Comparison of ENCODE assay signal across 9 mouse cellular contexts in the genomic region with DNA sequence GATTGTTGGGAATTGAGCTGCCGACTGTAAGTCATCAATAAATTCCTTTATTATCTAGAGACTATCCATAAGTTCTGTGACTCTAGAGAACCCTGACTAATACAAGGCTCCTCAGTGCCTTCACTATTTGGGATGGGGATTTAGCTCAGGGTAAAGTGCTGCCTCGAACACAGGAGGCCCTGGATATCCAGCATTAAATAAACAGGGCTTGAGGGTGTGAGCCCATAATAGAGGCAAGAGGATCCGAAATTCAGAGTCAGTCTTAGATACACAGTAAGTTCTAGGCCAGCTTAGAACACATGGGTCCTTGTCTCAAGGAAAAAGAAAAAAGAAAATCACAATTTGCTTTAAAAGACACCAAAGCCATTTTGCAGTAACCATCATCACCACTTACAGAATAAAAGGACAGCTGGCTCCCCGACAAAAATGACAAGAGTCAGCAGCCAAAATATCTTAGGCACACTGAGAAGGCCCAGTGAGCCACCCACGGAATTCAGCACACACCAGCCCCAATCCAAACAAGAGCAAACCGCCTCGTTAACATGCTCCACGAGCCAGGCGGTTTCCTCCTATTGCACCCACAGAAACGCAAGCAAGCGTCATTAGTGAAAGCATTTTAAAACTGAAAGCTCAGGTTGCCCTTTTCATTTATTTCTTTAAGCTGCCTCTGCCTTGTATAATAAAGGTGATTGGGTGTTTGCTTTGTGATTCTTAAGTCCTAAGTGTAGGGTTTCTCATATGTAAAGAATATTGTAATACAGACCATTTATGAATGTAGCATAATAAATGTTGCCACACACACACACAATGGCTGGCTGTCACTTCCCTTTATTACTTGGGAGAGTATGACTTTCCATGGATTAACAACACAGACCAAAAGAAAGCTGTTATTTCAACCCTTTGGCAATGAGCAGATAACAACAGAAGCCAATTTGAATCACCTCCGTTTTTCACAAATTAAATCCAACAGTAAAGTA. TPM values are rescaled to one million over a fixed set of nuclear protein-coding genes. Genes with fewer than 3 reads are reported as not detected.
DNase-seq lines count a peak whose midpoint lies in the region; ATAC-seq and TF ChIP-seq lines count a peak whose summit lies in the region.
"Had no signal": no experiment of that assay in that cellular context is flagged by ENCODE, and none has a peak within 500 bp of the region (broad histone marks: within the 10 kb centered on the region; RNA-seq: fewer than 3 reads in every experiment).

No protein-coding gene starts in this region.

- H3K9me3 ChIP-seq in hindbrain, embryonic 14.5 days (ENCODE audit: control insufficient read depth, low read length), result no peaks in the 10 kb centered on the region
- no peaks in the 10 kb centered on the region for H3K9me3 ChIP-seq in hindbrain, embryonic 10.5 days
- no peaks in the 10 kb centered on the region for H3K9me3 ChIP-seq in lung, embryonic 15.5 days
- no peaks in the 10 kb centered on the region for H3K9me3 ChIP-seq in stomach, postnatal 0 days (ENCODE audit: control insufficient read depth, low read length)
- H3K9me3 ChIP-seq: neural tube, embryonic 12.5 days had no signal

- H3K36me3 ChIP-seq in hindbrain, embryonic 14.5 days (replicated peaks; ENCODE audit: control insufficient read depth, insufficient read depth), result no peaks in the 10 kb centered on the region
- H3K36me3 ChIP-seq in hindbrain, embryonic 10.5 days, result no peaks in the 10 kb centered on the region
- H3K36me3 ChIP-seq in lung, embryonic 15.5 days, result no peaks in the 10 kb centered on the region
- no peaks in the 10 kb centered on the region for H3K36me3 ChIP-seq in stomach, postnatal 0 days (ENCODE audit: control insufficient read depth, insufficient read depth, low read length)
- no peaks in the 10 kb centered on the region for H3K36me3 ChIP-seq in kidney, adult 2 months (ENCODE audit: control insufficient read depth, insufficient read depth, low read length)
- H3K36me3 ChIP-seq: neural tube, embryonic 12.5 days had no signal

- no peak overlapping the region for H3K9ac ChIP-seq in hindbrain, embryonic 14.5 days
- no peak overlapping the region for H3K9ac ChIP-seq in lung, embryonic 15.5 days
- H3K9ac ChIP-seq in stomach, postnatal 0 days (ENCODE audit: low read length), result no peak overlapping the region
- H3K9ac ChIP-seq: neural tube, embryonic 12.5 days had no signal

- no peak for DNase-seq in hindbrain, embryonic 14.5 days (ENCODE audit: low spot score)
- DNase-seq in hindbrain, embryonic 10.5 days (ENCODE audit: low spot score), result no peak
- DNase-seq in Muller cell, postnatal 12 days (ENCODE audit: inconsistent ontology term), result peak; percentile 82
- DNase-seq in stomach, postnatal 0 days (ENCODE audit: low spot score), result peak; percentile 41
- no peak for DNase-seq in kidney, adult 2 months
- no peak for DNase-seq in cerebellum, postnatal 4 days (ENCODE audit: low spot score in 2 of 2)

- TF ChIP-seq CTCF in stomach, postnatal 0 days (IDR thresholded peaks at IDR 0.05; ENCODE audit: low read depth), result no peak
- no peak for TF ChIP-seq CTCF in kidney, adult 2 months (conservative IDR thresholded peaks at IDR 0.05; ENCODE audit: insufficient read depth, insufficient read length, low read depth, low read length)

- TF ChIP-seq EP300 in stomach, postnatal 0 days (optimal IDR thresholded peaks at IDR 0.05), result no peak

- TF ChIP-seq POLR2A in kidney, adult 2 months (IDR thresholded peaks at IDR 0.05; ENCODE audit: low read depth, low read length), result no peak

- 64% methylated on average over 11 of the region's 12 CpGs for WGBS in hindbrain, embryonic 14.5 days
- 80% methylated on average over 12 of the region's 12 CpGs for WGBS in hindbrain, embryonic 10.5 days
- 34% methylated on average over 12 of the region's 12 CpGs for WGBS in lung, embryonic 15.5 days
- 35% methylated on average over 11 of the region's 12 CpGs for WGBS in stomach, postnatal 0 days
- 64% methylated on average over 12 of the region's 12 CpGs for WGBS in kidney, adult 2 months

- 0 out of 2 replicates have a peak overlapping the region, but pooled peaks have one; percentile 53 for H3K27ac ChIP-seq in hindbrain, embryonic 14.5 days
- H3K27ac ChIP-seq in hindbrain, embryonic 10.5 days, result no peak overlapping the region
- peak overlapping the region; percentile 32 for H3K27ac ChIP-seq in lung, embryonic 15.5 days
- H3K27ac ChIP-seq in stomach, postnatal 0 days (replicated peaks), result no peak overlapping the region
- H3K27ac ChIP-seq in kidney, adult 2 months (ENCODE audit: insufficient read depth, low read depth, low read length), result no peak overlapping the region
- H3K27ac ChIP-seq: neural tube, embryonic 12.5 days had no signal

- H3K4me3 ChIP-seq in hindbrain, embryonic 14.5 days (replicated peaks; ENCODE audit: low read length), result no peak overlapping the region
- H3K4me3 ChIP-seq in hindbrain, embryonic 10.5 days, result no peak overlapping the region
- no peak overlapping the region for H3K4me3 ChIP-seq in lung, embryonic 15.5 days
- H3K4me3 ChIP-seq in stomach, postnatal 0 days (ENCODE audit: low read depth, low read length), result no peak overlapping the region
- H3K4me3 ChIP-seq in kidney, adult 2 months (ENCODE audit: insufficient read depth, low read depth, low read length), result no peak overlapping the region
- H3K4me3 ChIP-seq: neural tube, embryonic 12.5 days had no signal

- no peak overlapping the region for H3K4me2 ChIP-seq in hindbrain, embryonic 14.5 days (replicated peaks)
- no peak overlapping the region for H3K4me2 ChIP-seq in lung, embryonic 15.5 days
- no peak overlapping the region for H3K4me2 ChIP-seq in stomach, postnatal 0 days (replicated peaks; ENCODE audit: low read depth)
- H3K4me2 ChIP-seq: neural tube, embryonic 12.5 days had no signal

- no peaks in the 10 kb centered on the region for H3K27me3 ChIP-seq in hindbrain, embryonic 14.5 days (ENCODE audit: control insufficient read depth, insufficient read depth, low read length)
- H3K27me3 ChIP-seq in hindbrain, embryonic 10.5 days (ENCODE audit: insufficient read depth, poor library complexity, severe bottlenecking), result no peaks in the 10 kb centered on the region
- H3K27me3 ChIP-seq in lung, embryonic 15.5 days, result no peaks in the 10 kb centered on the region
- no peaks in the 10 kb centered on the region for H3K27me3 ChIP-seq in stomach, postnatal 0 days (ENCODE audit: control insufficient read depth, insufficient read depth, low read length)
- no peaks in the 10 kb centered on the region for H3K27me3 ChIP-seq in kidney, adult 2 months (replicated peaks; ENCODE audit: control insufficient read depth, insufficient read depth, low read length)
- H3K27me3 ChIP-seq: neural tube, embryonic 12.5 days had no signal

- no peak for ATAC-seq in hindbrain, embryonic 14.5 days (ENCODE audit: low FRiP score)
- peak; percentile 93 for ATAC-seq in frontal cortex, adult (ENCODE audit: low TSS enrichment)
- ATAC-seq in lung, embryonic 15.5 days (ENCODE audit: borderline replicate concordance, extremely low read depth, low FRiP score, low TSS enrichment), result peak; percentile 83; the same call in 1 of the 2 replicates
- ATAC-seq in stomach, postnatal 0 days (ENCODE audit: low FRiP score, low TSS enrichment), result peak; percentile 71

- peaks cover 19% of the 10 kb centered on the region for H3K4me1 ChIP-seq in hindbrain, embryonic 14.5 days (replicated peaks; ENCODE audit: control insufficient read depth, insufficient read depth, low read length)
- H3K4me1 ChIP-seq in hindbrain, embryonic 10.5 days (replicated peaks), result no peaks in the 10 kb centered on the region
- peaks cover 38% of the 10 kb centered on the region for H3K4me1 ChIP-seq in lung, embryonic 15.5 days
- no peaks in the 10 kb centered on the region; the same call in 1 of the 2 replicates for H3K4me1 ChIP-seq in stomach, postnatal 0 days (replicated peaks; ENCODE audit: control insufficient read depth, insufficient read depth)
- H3K4me1 ChIP-seq in kidney, adult 2 months (ENCODE audit: control insufficient read depth, insufficient read depth, low read length), result peaks cover 6% of the 10 kb centered on the region; the same call in 1 of the 2 replicates
- H3K4me1 ChIP-seq: neural tube, embryonic 12.5 days had no signal

RNA-seq across cellular contexts. Expression of a gene that starts 29.8 kb away (rescaled TPM):
- polyA plus RNA-seq in hindbrain, embryonic 14.5 days (2014; fragmentation: Nextera tagmentation; extraction: Ambion mirVana), result 30.0 and 31.0 TPM in 2 replicates
- 11.0 and 11.9 TPM in 2 replicates for polyA plus RNA-seq in hindbrain, embryonic 10.5 days (2016; fragmentation: Nextera tagmentation; extraction: Ambion mirVana)
- polyA plus RNA-seq in lung, embryonic 15.5 days (2015; fragmentation: Nextera tagmentation; extraction: Ambion mirVana), result 16.6 and 18.0 TPM in 2 replicates
- polyA plus RNA-seq in stomach, postnatal 0 days (2015; fragmentation: Nextera tagmentation; extraction: Ambion mirVana), result 7.8 and 8.7 TPM in 2 replicates
- polyA plus RNA-seq in kidney, adult 2 months (2012; rRNA removed), result 14.0 and 17.8 TPM in 2 replicates

Comparison
In these comparisons a context has a peak if more than half of its experiments do, and no peak if none do; other contexts are left out.
1. H3K27ac ChIP-seq: peak in hindbrain, embryonic 14.5 days (single experiment) and lung, embryonic 15.5 days (single experiment); none in hindbrain, embryonic 10.5 days (single experiment), stomach, postnatal 0 days (single experiment) and kidney, adult 2 months (single experiment).
2. DNase-seq: peak in Muller cell, postnatal 12 days (single experiment) and stomach, postnatal 0 days (single experiment); none in hindbrain, embryonic 14.5 days (single experiment), hindbrain, embryonic 10.5 days (single experiment), kidney, adult 2 months (single experiment) and cerebellum, postnatal 4 days (0 of 2).